Mouse (Mus musculus): ENCODE results near the gene Setd1a. TPM values are rescaled to one million over a fixed set of nuclear protein-coding genes. Genes with fewer than 3 reads are reported as not detected.

Setd1a gene
- polyA plus RNA-seq, 1 experiment from 2014 or later: 10.5 TPM

DNA sequence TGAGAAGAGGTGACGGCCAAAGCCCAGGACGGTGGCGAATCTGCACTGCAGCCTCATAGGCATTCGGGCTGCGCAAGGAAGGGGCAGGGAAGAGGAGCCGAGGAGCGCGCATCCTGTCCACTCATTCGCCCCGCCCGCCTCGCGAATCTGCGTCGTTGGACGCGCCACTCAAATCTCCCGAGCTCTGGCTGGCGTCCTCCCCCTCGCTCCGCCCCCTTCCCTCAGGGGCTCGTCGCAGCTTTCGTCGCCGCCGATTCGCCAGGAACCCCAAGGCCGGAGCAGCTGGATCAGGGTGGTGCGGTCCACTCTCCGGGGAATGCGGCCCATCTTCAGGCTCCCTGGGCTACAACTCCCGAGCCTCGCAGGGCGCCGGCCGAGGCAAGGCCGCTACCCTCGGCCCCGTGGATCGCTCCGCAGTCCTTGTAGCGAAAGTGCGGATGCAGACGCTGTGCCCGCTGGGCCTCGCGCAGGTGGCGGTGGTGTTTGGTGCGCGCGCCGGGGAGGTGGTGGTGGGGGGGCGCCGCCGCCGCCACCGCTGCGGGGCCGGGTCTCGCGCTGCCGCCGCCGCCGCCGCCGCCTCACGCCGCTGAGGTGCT, 506 bp downstream of the Setd1a start:
- peaks cover 16% of the 10 kb centered on the region; the same call in 1 of the 2 replicates for H3K36me3 ChIP-seq (ENCODE audit: insufficient read depth, low read length)
- no peaks in the 10 kb centered on the region for H3K9me3 ChIP-seq (ENCODE audit: low read length)
- peak overlapping the region; percentile 98 for H3K27ac ChIP-seq (ENCODE audit: low read length)
- H3K27me3 ChIP-seq (replicated peaks; ENCODE audit: insufficient read depth, low read length): no peaks in the 10 kb centered on the region
- TF ChIP-seq EP300 (IDR thresholded peaks at IDR 0.05) (no peak), CTCF (IDR thresholded peaks at IDR 0.05) (no peak)
- peak overlapping the region; percentile 95 for H3K4me3 ChIP-seq (ENCODE audit: low read depth, low read length)
- H3K9ac ChIP-seq (replicated peaks; ENCODE audit: low read depth): peak overlapping the region; percentile 83
- no peaks in the 10 kb centered on the region for H3K4me1 ChIP-seq (ENCODE audit: insufficient read depth, low read depth, low read length)
- 1% methylated on average over 46 of the region's 70 CpGs for WGBS
- peak; percentile 94 for ATAC-seq
- H3K4me2 ChIP-seq (replicated peaks; ENCODE audit: low read depth, low read length): peak overlapping the region; percentile 83
- DNase-seq (ENCODE audit: low spot score): peak; percentile 99

DNA sequence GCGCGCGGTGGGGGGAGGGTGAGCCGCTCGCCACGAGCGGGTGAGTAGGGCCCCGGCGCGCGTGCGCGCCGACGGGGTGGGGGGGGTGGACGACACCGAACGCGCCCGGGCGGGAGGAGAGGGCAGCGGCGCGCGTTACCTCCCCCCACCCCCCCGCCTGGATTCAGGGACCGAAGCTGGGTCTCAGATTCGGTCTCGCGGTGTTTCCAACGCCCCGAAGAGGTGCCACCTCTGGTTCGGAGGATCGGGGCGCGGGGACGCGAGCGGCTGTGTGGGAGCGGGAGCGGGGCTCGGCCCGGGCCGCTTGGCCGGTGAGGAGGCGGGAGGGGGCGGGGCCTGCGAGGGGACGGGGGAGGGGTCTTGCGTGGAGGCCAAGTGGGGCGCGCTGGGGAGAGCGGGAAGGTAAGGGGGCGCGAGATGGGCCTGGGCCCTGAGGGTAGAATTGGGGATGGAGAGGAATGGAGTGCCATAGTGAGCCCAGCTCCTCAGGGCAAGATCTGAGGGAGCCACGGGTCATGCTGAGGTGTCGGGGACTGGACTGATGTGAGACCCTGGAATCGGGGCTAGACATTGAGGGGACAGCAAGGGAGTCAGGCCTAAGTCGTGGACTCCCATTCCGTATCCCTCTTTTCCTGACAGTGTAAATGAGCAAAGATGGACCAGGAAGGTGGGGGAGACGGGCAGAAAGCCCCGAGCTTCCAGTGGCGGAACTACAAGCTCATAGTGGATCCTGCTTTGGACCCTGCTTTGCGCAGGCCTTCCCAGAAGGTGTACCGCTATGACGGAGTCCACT, 1.2 kb downstream of the Setd1a start:
- Histone ChIP-seq H3K4me3 (ENCODE audit: low read depth, low read length) (peak overlapping the region; percentile 95), H3K9ac (replicated peaks; ENCODE audit: low read depth) (peak overlapping the region; percentile 83), H3K4me2 (replicated peaks; ENCODE audit: low read depth, low read length) (peak overlapping the region; percentile 83), H3K9me3 (ENCODE audit: low read length) (no peaks in the 10 kb centered on the region), H3K36me3 (ENCODE audit: insufficient read depth, low read length) (peaks cover 16% of the 10 kb centered on the region; the same call in 1 of the 2 replicates), H3K27me3 (replicated peaks; ENCODE audit: insufficient read depth, low read length) (no peaks in the 10 kb centered on the region), H3K4me1 (ENCODE audit: insufficient read depth, low read depth, low read length) (no peaks in the 10 kb centered on the region), H3K27ac (ENCODE audit: low read length) (peak overlapping the region; percentile 98)
- TF ChIP-seq EP300 (IDR thresholded peaks at IDR 0.05) (no peak), CTCF (IDR thresholded peaks at IDR 0.05) (peak; percentile 17; the same call in 1 of the 2 replicates)
- DNase-seq (ENCODE audit: low spot score): peak; percentile 65
- ATAC-seq: peak; percentile 29
- WGBS: 3% methylated on average over 26 of the region's 66 CpGs

- Histone ChIP-seq H3K9me3 (ENCODE audit: low read length) (no peaks in the 10 kb centered on the region), H3K4me3 (ENCODE audit: low read depth, low read length) (peak overlapping the region; percentile 95), H3K36me3 (ENCODE audit: insufficient read depth, low read length) (peaks cover 16% of the 10 kb centered on the region; the same call in 1 of the 2 replicates), H3K27ac (ENCODE audit: low read length) (no peak overlapping the region), H3K9ac (replicated peaks; ENCODE audit: low read depth) (peak overlapping the region; percentile 83), H3K4me1 (ENCODE audit: insufficient read depth, low read depth, low read length) (no peaks in the 10 kb centered on the region), H3K27me3 (replicated peaks; ENCODE audit: insufficient read depth, low read length) (no peaks in the 10 kb centered on the region), H3K4me2 (replicated peaks; ENCODE audit: low read depth, low read length) (peak overlapping the region; percentile 83)
- TF ChIP-seq CTCF (IDR thresholded peaks at IDR 0.05): no peak
- WGBS: 74% methylated on average over 4 of the region's 4 CpGs
- ATAC-seq (no peak), DNase-seq (ENCODE audit: low spot score) (no peak)
These were observed 1.9 kb downstream of the Setd1a start for GRCm38 (mm10) chr7:127778350-127778749.

- WGBS: 94% methylated on average over 7 of the region's 7 CpGs
- no peak for ATAC-seq
- H3K4me2 ChIP-seq (replicated peaks; ENCODE audit: low read depth, low read length): no peak within 1 kb of the TSS
These were observed 8.8 kb downstream of the Setd1a start, which contains the start of gene Gm49388 for GRCm38 (mm10) chr7:127785308-127785707. Gm49388 (plus strand) TSS chr7:127785608.

GRCm38 (mm10) chr7:127797076-127797845, 20.8 kb downstream of the Setd1a start:
- H3K9ac ChIP-seq (replicated peaks; ENCODE audit: low read depth): no peak overlapping the region
- ATAC-seq: no peak
- 88% methylated on average over 23 of the region's 23 CpGs for WGBS

More at GRCm38 (mm10) chr7:127785308-127785707, 8.8 kb downstream of the Setd1a start, which contains the start of gene Gm49388:
- Histone ChIP-seq H3K4me3 (ENCODE audit: low read depth, low read length) (no peak within 1 kb of the TSS), H3K9ac (replicated peaks; ENCODE audit: low read depth) (no peak within 1 kb of the TSS), H3K27me3 (replicated peaks; ENCODE audit: insufficient read depth, low read length) (no peaks in the 10 kb centered on the region), H3K36me3 (ENCODE audit: insufficient read depth, low read length) (peaks cover 76% of the 10 kb centered on the region), H3K9me3 (ENCODE audit: low read length) (no peaks in the 10 kb centered on the region), H3K27ac (ENCODE audit: low read length) (no peak within 1 kb of the TSS), H3K4me1 (ENCODE audit: insufficient read depth, low read depth, low read length) (no peaks in the 10 kb centered on the region)
- TF ChIP-seq EP300 (IDR thresholded peaks at IDR 0.05): no peak
- TF ChIP-seq CTCF (IDR thresholded peaks at IDR 0.05): no peak
- DNase-seq (ENCODE audit: low spot score): no peak

DNA sequence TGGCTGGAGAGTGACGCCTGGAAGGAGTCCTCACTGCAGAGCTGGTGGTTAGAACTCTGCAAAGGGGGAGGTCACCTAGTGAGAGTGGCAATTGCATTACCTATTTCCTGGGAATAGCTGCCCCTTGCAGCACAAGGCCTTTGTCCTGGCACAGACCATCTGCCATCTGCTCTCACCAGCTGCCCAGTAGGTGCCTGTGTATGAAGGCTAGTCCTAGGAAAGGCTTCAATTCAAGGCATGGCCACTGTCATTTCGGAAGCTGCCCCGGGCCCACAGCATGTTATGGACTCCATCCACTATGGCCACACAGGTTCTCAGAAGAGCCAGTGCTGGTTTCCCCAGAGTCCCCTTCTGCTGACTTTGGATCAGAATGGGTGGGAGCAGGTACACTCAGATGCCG, 22.1 kb downstream of the Setd1a start:
- H3K27me3 ChIP-seq (replicated peaks; ENCODE audit: insufficient read depth, low read length): no peaks in the 10 kb centered on the region
- 85% methylated on average over 4 of the region's 4 CpGs for WGBS
- H3K9me3 ChIP-seq (ENCODE audit: low read length): no peaks in the 10 kb centered on the region
- no peak overlapping the region for H3K4me2 ChIP-seq (replicated peaks; ENCODE audit: low read depth, low read length)
- no peak overlapping the region for H3K27ac ChIP-seq (ENCODE audit: low read length)
- peaks cover 46% of the 10 kb centered on the region for H3K36me3 ChIP-seq (ENCODE audit: insufficient read depth, low read length)
- DNase-seq (ENCODE audit: low spot score) (no peak), ATAC-seq (no peak)
- peaks cover 3% of the 10 kb centered on the region; the same call in 1 of the 2 replicates for H3K4me1 ChIP-seq (ENCODE audit: insufficient read depth, low read depth, low read length)
- H3K9ac ChIP-seq (replicated peaks; ENCODE audit: low read depth): no peak overlapping the region
- H3K4me3 ChIP-seq (ENCODE audit: low read depth, low read length): no peak overlapping the region
- TF ChIP-seq EP300 (IDR thresholded peaks at IDR 0.05) (no peak), CTCF (IDR thresholded peaks at IDR 0.05) (no peak)

More at GRCm38 (mm10) chr7:127797076-127797845, 20.8 kb downstream of the Setd1a start:
- Histone ChIP-seq H3K4me2 (replicated peaks; ENCODE audit: low read depth, low read length) (no peak overlapping the region), H3K27me3 (replicated peaks; ENCODE audit: insufficient read depth, low read length) (no peaks in the 10 kb centered on the region), H3K36me3 (ENCODE audit: insufficient read depth, low read length) (peaks cover 52% of the 10 kb centered on the region), H3K4me1 (ENCODE audit: insufficient read depth, low read depth, low read length) (peaks cover 3% of the 10 kb centered on the region; the same call in 1 of the 2 replicates), H3K9me3 (ENCODE audit: low read length) (no peaks in the 10 kb centered on the region), H3K27ac (ENCODE audit: low read length) (no peak overlapping the region), H3K4me3 (ENCODE audit: low read depth, low read length) (no peak overlapping the region)
- TF ChIP-seq CTCF (IDR thresholded peaks at IDR 0.05) (no peak), EP300 (IDR thresholded peaks at IDR 0.05) (no peak)
- DNase-seq (ENCODE audit: low spot score): no peak

Measured in lung, postnatal 0 days (tissue).